Mouse (Mus musculus) cerebellum, adult 2 months (tissue): ENCODE measurements around the gene Zfp771. TPM values are rescaled to one million over a fixed set of nuclear protein-coding genes. Genes with fewer than 3 reads are reported as not detected.
"Not testable (repeated sequence)": the region's sequence is repeated elsewhere in the genome, so short reads cannot be mapped to it uniquely, and the experiment has no call there.

Source experiments
- DNase-seq, 2 experiments: peaks; one replicate each; pipeline ENCODE4 v3.0.0; 2021
- H3K27ac ChIP-seq: fragments of 200-500 bp; 2 replicates; pipeline ENCODE4 v1.5.1; 2012; ENCODE audit warnings: low read length, control low read depth, inconsistent platforms; ENCODE audit not compliant: insufficient read depth
- H3K27me3 ChIP-seq: fragments of 200-500 bp; 2 replicates; pipeline ENCODE4 v1.6.1; 2012; ENCODE audit warnings: inconsistent platforms, mild to moderate bottlenecking, low read length, moderate library complexity; ENCODE audit not compliant: control insufficient read depth, insufficient read depth
- H3K4me1 ChIP-seq: fragments of 200-500 bp; 2 replicates; pipeline ENCODE4 v1.6.1; 2011; ENCODE audit warnings: low read length; ENCODE audit not compliant: control insufficient read depth, insufficient read depth
- H3K4me3 ChIP-seq: fragments of 200-500 bp; replicated peaks from 2 replicates; pipeline ENCODE3; 2011; ENCODE audit warnings: mild to moderate bottlenecking, low read depth, low read length, control low read depth; ENCODE audit not compliant: insufficient read depth
- CTCF ChIP-seq: fragments of 200-500 bp; IDR thresholded peaks from 2 replicates; pipeline ENCODE4 v1.5.1; 2011; ENCODE audit warnings: low read depth, mild to moderate bottlenecking, control low read depth, low read length, moderate library complexity, borderline replicate concordance; ENCODE audit not compliant: insufficient read depth
- POLR2A ChIP-seq: fragments of 200-500 bp; IDR thresholded peaks from 2 replicates; pipeline ENCODE4 v1.6.1; 2011; ENCODE audit warnings: low read length, control low read depth, borderline replicate concordance; ENCODE audit not compliant: insufficient read depth
- WGBS: fragments of 180-500 bp; shearing (Covaris S2); methylation state at CpG from one replicate; pipeline ENCODE4 v1.1.7; 2018; 5-methylcytosine and 5-hydroxymethylcytosine counted together
- polyA plus RNA-seq: library from polyadenylated mRNA; depleted of rRNA; stranded (reverse); fragments of >200 nt; gene quantifications from 2 replicates; pipeline ENCODE4 v1.2.3, GENCODE M21; 2012

Gene Zfp771
- polyA plus RNA-seq, 1 experiment: 88.7 TPM

DNA sequence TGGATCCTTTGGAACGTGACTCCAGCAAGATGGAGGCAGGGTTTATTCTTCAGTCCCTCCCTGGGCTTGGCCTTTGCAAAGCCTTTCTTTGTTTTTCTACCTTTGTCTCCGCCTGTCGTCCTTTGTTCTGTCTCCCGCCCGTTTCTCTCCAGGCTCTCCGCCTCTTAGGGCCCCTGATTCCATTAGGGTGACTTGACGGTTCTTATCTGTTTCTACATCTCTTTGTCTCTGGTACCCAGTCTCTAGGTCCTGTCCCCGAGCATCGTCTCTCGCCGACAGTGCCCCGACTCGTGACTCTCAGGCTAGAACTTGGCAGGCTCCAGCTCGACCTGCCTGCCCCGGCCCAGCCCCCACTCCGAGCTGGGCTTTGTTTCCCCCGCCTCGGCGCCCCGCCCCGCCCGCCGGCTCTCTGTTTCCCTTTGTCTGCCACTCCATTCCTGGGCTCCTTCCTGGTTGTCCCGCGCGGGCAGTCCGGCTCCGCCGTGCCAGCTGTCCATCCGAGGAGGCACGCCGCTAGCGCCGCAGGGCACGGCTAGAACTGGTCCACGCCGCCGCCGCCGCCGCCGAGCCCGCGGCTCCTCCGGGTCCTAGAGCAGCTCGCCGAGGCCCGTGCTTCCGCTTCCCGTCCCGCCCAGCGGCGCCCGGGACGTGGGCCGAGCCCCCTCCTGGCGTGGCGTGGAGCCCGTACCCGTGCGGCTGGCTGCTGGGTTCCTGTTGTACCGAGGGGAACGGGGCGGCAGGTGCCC, 11.3 kb upstream of the Zfp771 start, which contains the start of the genes Zfp553 and Sept1:
Gene Zfp553, plus strand, starts transcription at position 440 of the 746 bp plus-strand sequence.
Gene Sept1, minus strand, starts transcription at position 509 of the 746 bp plus-strand sequence.
- peak within 1 kb of the TSS; percentile 77 for H3K27ac ChIP-seq
- no peaks in the 10 kb centered on the region for H3K27me3 ChIP-seq
- H3K4me3 ChIP-seq: peak within 1 kb of the TSS; percentile 86
- TF ChIP-seq POLR2A (peak; percentile 66), CTCF (no peak)
- WGBS: under 1% methylated on average over 64 of the region's 64 CpGs
- DNase-seq: peak; percentile 91
- H3K4me1 ChIP-seq: peaks cover 8% of the 10 kb centered on the region; the same call in 1 of the 2 replicates

DNA sequence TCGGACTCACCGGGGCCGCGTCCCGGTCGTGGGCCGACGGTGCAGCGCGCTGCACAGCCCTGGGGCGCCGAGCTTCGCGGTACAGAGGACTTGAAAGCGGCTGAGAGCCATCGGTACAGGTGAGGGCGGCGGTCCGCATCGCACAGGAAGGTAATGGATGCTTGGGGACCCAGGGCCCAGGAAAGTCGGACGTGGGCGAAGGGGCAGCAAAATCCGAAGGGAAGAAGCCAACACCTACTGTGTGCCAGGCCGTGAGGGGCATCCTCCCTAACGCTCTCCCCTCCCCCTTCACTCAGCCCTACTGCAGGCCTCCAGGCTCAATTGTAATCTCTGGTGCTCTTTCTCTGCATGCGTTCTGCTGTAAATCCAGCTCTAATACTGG, 10.7 kb upstream of the Zfp771 start:
- DNase-seq: no peak
- TF ChIP-seq POLR2A (no peak), CTCF (no peak)
- Histone ChIP-seq H3K4me3 (peak overlapping the region; percentile 84), H3K4me1 (peaks cover 8% of the 10 kb centered on the region; the same call in 1 of the 2 replicates), H3K27ac (peak overlapping the region; percentile 53), H3K27me3 (no peaks in the 10 kb centered on the region)
- under 1% methylated on average over 27 of the region's 27 CpGs for WGBS

DNA sequence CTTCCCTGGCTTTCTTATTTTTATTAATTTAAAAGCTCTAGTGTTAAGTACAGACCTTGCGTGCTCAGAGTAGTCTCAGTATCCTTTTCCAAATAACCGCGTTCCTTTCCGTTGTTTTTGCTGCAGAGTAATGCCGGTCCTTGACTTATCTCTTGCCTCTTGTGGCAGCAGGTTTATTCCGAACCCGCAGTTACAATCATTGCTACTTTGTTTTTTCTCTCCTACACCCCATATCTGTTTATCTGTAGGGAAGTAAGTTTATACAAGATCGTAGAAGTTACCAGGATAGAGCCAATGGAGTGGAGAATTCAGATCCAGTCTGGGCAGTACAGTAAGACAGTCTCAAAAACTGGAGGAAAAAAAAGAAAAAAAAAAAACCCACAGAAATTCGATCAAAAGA, 10.3 kb upstream of the Zfp771 start:
- Histone ChIP-seq H3K4me3 (peak overlapping the region; percentile 84), H3K27ac (no peak overlapping the region), H3K4me1 (peaks cover 8% of the 10 kb centered on the region; the same call in 1 of the 2 replicates), H3K27me3 (no peaks in the 10 kb centered on the region)
- 4% methylated on average over 9 of the region's 9 CpGs for WGBS
- no peak for DNase-seq
- TF ChIP-seq POLR2A: no peak
- TF ChIP-seq CTCF: no peak

DNA sequence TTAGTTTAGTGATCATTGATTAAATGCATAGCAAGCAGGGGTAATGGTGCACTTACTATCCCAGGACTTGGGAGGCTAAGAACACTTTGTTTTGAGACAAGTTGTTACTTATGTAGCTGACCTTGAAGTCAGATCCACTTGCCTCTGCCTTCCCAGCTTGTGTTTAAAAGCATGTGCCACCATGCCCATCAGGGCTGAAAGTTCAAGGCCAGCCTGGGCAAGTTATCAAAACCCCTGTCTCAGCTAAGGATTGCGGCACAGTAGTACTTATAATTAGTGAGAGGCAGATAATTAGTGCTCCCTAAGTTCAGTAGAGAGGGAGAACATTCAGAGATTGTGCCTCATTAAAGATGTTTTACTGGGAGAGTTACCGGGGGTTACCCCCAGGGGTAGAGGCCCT, 9.3 kb upstream of the Zfp771 start:
- Histone ChIP-seq H3K4me1 (peaks cover 8% of the 10 kb centered on the region; the same call in 1 of the 2 replicates), H3K27ac (no peak overlapping the region), H3K27me3 (no peaks in the 10 kb centered on the region), H3K4me3 (no peak overlapping the region)
- WGBS: 94% methylated on average over 2 of the region's 2 CpGs
- DNase-seq: no peak
- no peak for TF ChIP-seq POLR2A
- no peak for TF ChIP-seq CTCF

DNA sequence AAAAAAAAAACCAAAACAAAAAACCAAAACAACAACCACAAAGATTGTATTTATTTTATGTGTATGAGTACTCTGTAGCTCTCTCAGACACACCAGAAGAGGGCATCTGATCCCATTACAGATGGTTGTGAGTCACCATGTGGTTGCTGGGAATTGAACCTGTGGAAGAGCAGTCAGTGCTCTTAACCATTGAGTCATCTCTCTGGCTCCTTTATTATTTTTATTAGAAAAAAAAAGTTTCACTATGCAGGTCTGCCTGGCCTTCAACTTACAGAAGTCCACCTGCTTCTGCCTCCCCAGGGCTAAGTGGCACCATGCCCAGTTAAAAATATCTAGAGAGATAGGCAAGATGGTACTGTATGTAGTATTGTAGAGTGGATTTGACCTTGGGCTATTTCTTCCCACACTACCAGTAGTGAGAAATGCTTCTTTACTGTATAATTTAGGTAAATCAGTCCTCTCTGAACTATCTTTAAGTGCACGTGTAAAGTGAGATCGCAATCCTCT, 660 bp upstream of the Zfp771 start:
- no peak for DNase-seq
- H3K4me3 ChIP-seq: peak overlapping the region; percentile 63
- peaks cover 16% of the 10 kb centered on the region for H3K4me1 ChIP-seq
- H3K27ac ChIP-seq: peak overlapping the region; percentile 76
- no peak for TF ChIP-seq POLR2A
- no peak for TF ChIP-seq CTCF
- 24% methylated on average over 2 of the region's 2 CpGs for WGBS
- no peaks in the 10 kb centered on the region for H3K27me3 ChIP-seq

DNA sequence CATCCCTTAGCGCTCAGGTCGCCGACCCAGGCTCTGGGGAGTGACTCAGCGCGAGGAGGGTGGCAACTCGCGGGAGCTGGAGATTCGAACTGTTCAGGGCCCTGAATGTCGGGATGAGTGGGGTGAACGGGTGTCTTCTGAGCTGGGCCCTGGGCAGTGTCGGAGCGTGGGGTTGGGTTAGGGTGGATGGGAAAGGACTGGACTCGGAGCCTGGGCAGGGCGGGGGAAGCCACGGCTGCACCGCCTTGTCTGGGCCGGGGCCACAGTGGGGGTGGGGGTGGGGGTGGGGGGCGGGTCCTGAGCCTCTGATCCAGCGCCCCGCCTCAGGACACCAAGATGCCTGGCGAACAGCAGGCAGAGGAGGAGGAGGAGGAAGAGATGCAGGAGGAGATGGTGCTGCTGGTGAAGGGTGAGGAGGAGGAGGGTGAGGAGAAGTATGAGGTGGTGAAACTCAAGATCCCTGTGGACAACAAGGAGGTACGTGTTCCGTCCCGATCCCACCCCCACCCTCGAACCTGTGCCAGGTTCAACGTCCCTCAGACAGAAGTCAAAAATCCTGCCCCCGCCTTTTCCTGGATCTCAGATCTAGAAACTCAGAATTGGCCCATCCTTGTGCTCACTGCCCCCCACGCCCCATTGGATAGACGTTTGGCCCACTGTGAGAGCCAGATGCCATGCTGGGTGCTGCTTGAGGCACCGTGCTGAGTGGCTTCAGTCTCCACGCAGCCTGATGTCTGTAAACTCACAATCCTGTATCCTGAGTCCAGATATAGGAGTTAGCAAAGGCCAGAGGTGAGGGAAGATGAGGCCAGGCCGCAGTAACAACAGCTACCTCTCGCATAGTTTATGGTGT, 810 bp downstream of the Zfp771 start:
- H3K4me3 ChIP-seq: peak overlapping the region; percentile 73
- H3K4me1 ChIP-seq: peaks cover 16% of the 10 kb centered on the region
- H3K27me3 ChIP-seq: no peaks in the 10 kb centered on the region
- peak overlapping the region; percentile 75 for H3K27ac ChIP-seq
- peak in 1 of 2 experiments; percentile 40 for DNase-seq
- WGBS: 3% methylated on average over 31 of the region's 33 CpGs
- TF ChIP-seq POLR2A: no peak
- no peak for TF ChIP-seq CTCF

DNA sequence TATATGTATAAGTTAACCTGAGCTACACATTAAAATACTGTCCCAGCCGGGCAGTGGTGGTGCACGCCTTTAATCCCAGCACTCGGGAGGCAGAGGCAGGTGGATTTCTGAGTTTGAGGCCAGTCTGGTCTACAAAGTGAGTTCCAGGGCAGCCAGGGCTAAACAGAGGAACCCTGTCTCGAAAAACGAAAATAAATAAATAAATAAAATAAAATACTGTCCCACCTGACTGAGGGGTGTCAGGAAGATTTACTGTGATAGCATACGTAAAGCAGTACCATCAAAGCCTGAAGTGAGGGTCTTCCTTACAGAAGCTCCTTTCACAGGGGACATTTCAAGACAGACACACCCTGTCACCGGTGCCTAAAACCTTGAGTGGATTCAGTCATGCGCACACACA, 6.4 kb downstream of the Zfp771 start:
- not testable (repeated sequence) for DNase-seq, H3K27me3 ChIP-seq, H3K27ac ChIP-seq, H3K4me3 ChIP-seq, H3K4me1 ChIP-seq
- WGBS: 90% methylated on average over 8 of the region's 8 CpGs

DNA sequence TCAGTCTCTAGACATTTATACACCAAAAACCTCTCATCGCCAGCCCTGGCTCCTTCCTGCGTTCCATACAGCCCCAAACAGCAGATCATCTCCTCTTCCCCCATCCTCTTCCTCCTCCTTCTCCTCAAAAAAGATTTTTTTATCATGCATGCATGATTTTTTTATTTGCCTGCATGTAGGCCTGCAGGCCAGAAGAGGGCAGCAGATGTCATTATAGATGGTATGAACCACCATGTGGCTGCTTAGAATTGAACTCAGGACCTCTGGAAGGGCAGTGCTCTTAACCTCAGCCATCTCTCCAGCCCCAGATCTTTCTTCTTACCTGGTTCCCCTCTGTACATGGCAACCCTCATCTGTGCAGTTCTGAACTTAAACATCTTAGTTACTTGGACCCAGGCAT, 8.3 kb downstream of the Zfp771 start:
- DNase-seq: peak in 1 of 2 experiments; percentile 27
- Histone ChIP-seq H3K27ac (no peak overlapping the region), H3K4me1 (no peaks in the 10 kb centered on the region; the same call in 1 of the 2 replicates), H3K27me3 (no peaks in the 10 kb centered on the region), H3K4me3 (no peak overlapping the region)
- peak; percentile 16; the same call in 1 of the 2 replicates for TF ChIP-seq CTCF
- TF ChIP-seq POLR2A: no peak
- 91% methylated on average over 2 of the region's 2 CpGs for WGBS
